Mouse (Mus musculus) erythroblast, embryonic 14.5 days (primary cell): ENCODE measurements around the gene Trpc5. TPM values are rescaled to one million over a fixed set of nuclear protein-coding genes. Genes with fewer than 3 reads are reported as not detected.

Experiments used
- H3K27me3 ChIP-seq: 2 replicates; pipeline ENCODE4 v1.6.1; 2012; ENCODE audit warnings: inconsistent platforms; ENCODE audit not compliant: control insufficient read depth
- H3K36me3 ChIP-seq: 2 replicates; pipeline ENCODE4 v1.6.1; 2012; ENCODE audit warnings: mild to moderate bottlenecking, inconsistent platforms; ENCODE audit not compliant: control insufficient read depth
- H3K4me1 ChIP-seq: 2 replicates; pipeline ENCODE4 v1.6.1; 2012; ENCODE audit warnings: inconsistent platforms; ENCODE audit not compliant: control insufficient read depth
- H3K4me3 ChIP-seq: replicated peaks from 2 replicates; pipeline ENCODE3; 2012; ENCODE audit warnings: moderate library complexity, mild to moderate bottlenecking, inconsistent platforms
- H3K9me3 ChIP-seq: 2 replicates; pipeline ENCODE4 v1.6.1; 2012; ENCODE audit warnings: low read length, inconsistent platforms, mixed read lengths; ENCODE audit not compliant: control insufficient read depth
- GATA1 ChIP-seq: IDR thresholded peaks from 2 replicates; pipeline ENCODE4 v1.6.1; 2012; ENCODE audit warnings: low read length, inconsistent platforms, mixed read lengths
- TAL1 ChIP-seq: IDR thresholded peaks from 3 replicates; pipeline ENCODE4 v1.6.1; 2012; ENCODE audit warnings: low read length, inconsistent platforms, mixed read lengths
- polyA plus RNA-seq: library from polyadenylated mRNA; stranded (reverse); fragments of >175 nt; gene quantifications from 2 replicates; pipeline ENCODE4 v1.2.3, GENCODE M21; 2012

The Trpc5 gene
- polyA plus RNA-seq, result not detected in 2 replicates

GRCm38 (mm10) chrX:144688142-144688206 lies at the start of gene Trpc5:
TSS of gene Trpc5 (minus strand) at chrX:144688180.
- H3K36me3 ChIP-seq, result no peaks in the 10 kb centered on the region
- H3K4me3 ChIP-seq, result peak within 1 kb of the TSS; percentile 20
- no peaks in the 10 kb centered on the region for H3K4me1 ChIP-seq
- no peaks in the 10 kb centered on the region for H3K9me3 ChIP-seq
- H3K27me3 ChIP-seq, result peaks cover 31% of the 10 kb centered on the region
- TF ChIP-seq GATA1 (no peak), TAL1 (no peak)

DNA sequence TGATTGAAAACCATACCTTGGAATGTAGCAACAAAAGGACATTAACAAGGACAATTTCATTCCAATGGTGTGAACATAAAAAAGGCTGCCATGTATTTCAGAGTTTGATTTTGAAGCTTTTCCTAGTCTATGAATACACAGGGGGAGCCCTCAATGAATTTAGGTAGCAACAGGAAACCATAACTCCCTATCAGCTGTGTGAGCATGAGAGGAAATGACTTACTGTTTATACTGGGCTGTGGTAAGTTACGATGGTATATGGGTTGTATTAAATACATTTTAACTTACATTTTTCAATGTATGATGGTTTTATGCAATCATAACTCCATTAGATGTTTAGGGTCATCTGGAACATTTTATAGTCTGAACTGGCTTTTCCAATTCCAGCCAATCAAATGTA lies 28.4 kb upstream of the Trpc5 start:
- Histone ChIP-seq H3K4me1 (no peaks in the 10 kb centered on the region), H3K9me3 (no peaks in the 10 kb centered on the region), H3K4me3 (no peak overlapping the region), H3K36me3 (no peaks in the 10 kb centered on the region), H3K27me3 (no peaks in the 10 kb centered on the region)
- TF ChIP-seq GATA1, result no peak
- TF ChIP-seq TAL1, result no peak

GRCm38 (mm10) chrX:144689859-144690181 lies 1.8 kb upstream of the Trpc5 start:
- Histone ChIP-seq H3K4me1 (no peaks in the 10 kb centered on the region), H3K36me3 (no peaks in the 10 kb centered on the region), H3K9me3 (no peaks in the 10 kb centered on the region), H3K4me3 (no peak overlapping the region), H3K27me3 (peaks cover 31% of the 10 kb centered on the region)
- TF ChIP-seq GATA1 (no peak), TAL1 (no peak)

DNA sequence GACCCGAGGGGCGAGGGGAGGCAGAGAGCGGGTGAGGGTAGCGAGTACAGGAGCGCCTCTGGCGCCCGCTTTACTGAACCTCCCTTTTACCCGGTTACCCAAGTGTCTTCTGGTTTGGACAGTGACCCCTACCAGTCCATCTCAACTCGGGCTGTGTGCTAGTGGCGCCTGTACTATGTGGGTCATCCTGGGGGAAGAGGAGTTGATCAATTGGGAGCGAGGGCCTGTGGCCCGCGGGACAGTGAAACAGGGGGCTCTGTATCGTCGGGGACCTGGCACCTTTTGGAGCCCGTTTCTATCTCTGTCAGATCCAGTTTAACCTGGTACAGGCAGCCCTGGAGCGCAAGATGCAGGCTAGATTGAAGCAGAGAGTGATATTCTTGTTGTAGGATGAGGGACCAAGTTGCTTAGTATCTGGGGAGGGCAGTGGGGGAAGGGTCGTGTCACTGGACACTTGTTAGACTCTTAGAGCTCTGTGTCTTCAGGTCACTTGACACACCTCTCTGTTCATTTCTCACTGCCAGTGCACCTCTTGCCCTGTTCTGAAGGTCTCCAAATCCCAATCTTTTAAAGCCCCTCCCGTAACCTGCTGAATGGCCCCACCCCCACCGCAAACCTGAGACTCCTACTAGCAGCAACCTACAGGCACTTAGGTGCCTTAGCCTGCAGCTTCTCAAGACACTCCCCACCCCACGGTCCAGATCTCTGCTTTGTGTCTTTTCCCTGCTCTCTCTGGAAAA lies 1.3 kb upstream of the Trpc5 start:
- Histone ChIP-seq H3K27me3 (peaks cover 31% of the 10 kb centered on the region), H3K4me3 (peak overlapping the region; percentile 20), H3K4me1 (no peaks in the 10 kb centered on the region), H3K36me3 (no peaks in the 10 kb centered on the region), H3K9me3 (no peaks in the 10 kb centered on the region)
- TF ChIP-seq GATA1, result no peak
- no peak for TF ChIP-seq TAL1

GRCm38 (mm10) chrX:144688207-144689118 lies 483 bp upstream of the Trpc5 start, which contains the start of gene Rtl4:
TSS of gene Rtl4 (plus strand) at chrX:144688907.
- TF ChIP-seq GATA1 (no peak), TAL1 (no peak)
- Histone ChIP-seq H3K4me3 (peak within 1 kb of the TSS; percentile 20), H3K36me3 (no peaks in the 10 kb centered on the region), H3K27me3 (peaks cover 31% of the 10 kb centered on the region), H3K4me1 (no peaks in the 10 kb centered on the region), H3K9me3 (no peaks in the 10 kb centered on the region)

DNA sequence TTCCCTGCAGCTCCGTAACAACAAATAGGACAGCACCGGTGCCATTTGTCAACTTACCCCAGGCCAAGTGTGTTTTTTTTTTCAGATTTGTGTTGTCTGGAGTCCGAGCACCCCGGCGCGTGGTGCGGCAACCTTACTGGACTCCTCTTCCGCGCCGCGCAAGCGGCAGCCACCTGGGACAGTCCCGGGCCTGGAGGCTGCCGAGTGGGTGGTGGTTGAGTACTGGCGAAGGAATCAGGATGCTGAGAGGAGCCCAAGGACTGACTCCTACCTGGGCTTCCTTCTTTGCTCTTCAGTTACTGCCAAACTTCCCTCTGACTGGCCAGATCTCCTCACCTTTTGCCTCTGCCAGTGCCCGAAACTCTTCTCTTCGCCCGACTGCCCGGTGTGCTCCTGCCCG lies 238 bp downstream of the Trpc5 start:
- no peaks in the 10 kb centered on the region for H3K36me3 ChIP-seq
- H3K27me3 ChIP-seq, result peaks cover 31% of the 10 kb centered on the region
- H3K9me3 ChIP-seq, result no peaks in the 10 kb centered on the region
- no peaks in the 10 kb centered on the region for H3K4me1 ChIP-seq
- TF ChIP-seq TAL1, result no peak
- no peak for TF ChIP-seq GATA1
- no peak overlapping the region for H3K4me3 ChIP-seq

GRCm38 (mm10) chrX:144652196-144652595 lies 35.8 kb downstream of the Trpc5 start:
- H3K4me3 ChIP-seq, result no peak overlapping the region
- no peaks in the 10 kb centered on the region for H3K27me3 ChIP-seq
- TF ChIP-seq TAL1 (no peak), GATA1 (no peak)
- H3K9me3 ChIP-seq, result no peaks in the 10 kb centered on the region
- H3K4me1 ChIP-seq, result no peaks in the 10 kb centered on the region
- no peaks in the 10 kb centered on the region for H3K36me3 ChIP-seq

GRCm38 (mm10) chrX:144645394-144645793 lies 42.6 kb downstream of the Trpc5 start:
- Histone ChIP-seq H3K36me3 (no peaks in the 10 kb centered on the region), H3K27me3 (no peaks in the 10 kb centered on the region), H3K4me3 (no peak overlapping the region), H3K4me1 (no peaks in the 10 kb centered on the region), H3K9me3 (no peaks in the 10 kb centered on the region)
- TF ChIP-seq GATA1, result no peak
- TF ChIP-seq TAL1, result no peak

DNA sequence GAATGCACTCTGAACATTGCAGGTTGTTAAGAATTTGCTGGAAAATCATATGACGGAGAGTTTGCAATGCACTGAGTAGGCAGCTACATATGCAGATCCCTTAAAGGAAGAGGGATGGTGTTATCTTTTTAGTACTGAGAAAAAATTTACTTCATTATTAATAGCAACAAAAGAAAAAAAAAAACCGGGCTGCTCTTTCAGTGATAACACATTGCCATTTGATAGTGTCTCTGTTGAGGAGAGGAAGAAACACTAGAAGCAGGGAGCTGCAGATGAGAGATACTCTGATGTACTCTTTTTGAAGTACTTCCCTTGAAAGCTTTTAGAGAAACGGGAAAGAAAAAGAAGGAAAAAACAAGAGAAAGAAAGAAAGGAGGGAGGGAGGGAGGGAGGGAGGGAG lies 43.2 kb downstream of the Trpc5 start:
- H3K9me3 ChIP-seq, result no peaks in the 10 kb centered on the region
- H3K36me3 ChIP-seq, result no peaks in the 10 kb centered on the region
- no peak overlapping the region for H3K4me3 ChIP-seq
- no peaks in the 10 kb centered on the region for H3K4me1 ChIP-seq
- TF ChIP-seq GATA1 (no peak), TAL1 (no peak)
- no peaks in the 10 kb centered on the region for H3K27me3 ChIP-seq
